Mouse (Mus musculus) embryonic fibroblast, embryonic 13.5 days (primary cell): ENCODE measurements around the gene Tspan14.

Source experiments
- CTCF ChIP-seq: IDR thresholded peaks from 2 replicates; pipeline ENCODE4 v1.5.1; 2011; ENCODE audit warnings: mild to moderate bottlenecking, control low read depth, low read length, moderate library complexity, borderline replicate concordance; ENCODE audit not compliant: insufficient read depth
- POLR2A ChIP-seq: IDR thresholded peaks from 2 replicates; pipeline ENCODE4 v1.6.1; 2011; ENCODE audit warnings: low read depth, mild to moderate bottlenecking, control low read depth, low read length, moderate library complexity

- TF ChIP-seq CTCF (no peak), POLR2A (no peak)
These were observed 942 bp upstream of the Tspan14 start for GRCm38 (mm10) chr14:40967598-40967900.
